Mouse (Mus musculus) urinary bladder, postnatal 10 days (tissue): ENCODE data around the gene Gstp3.

ENCODE experiments used
- DNase-seq: peaks from one replicate; pipeline ENCODE4 v3.0.0; 2022; ENCODE audit warnings: low spot score

Gene Gstp3

DNA sequence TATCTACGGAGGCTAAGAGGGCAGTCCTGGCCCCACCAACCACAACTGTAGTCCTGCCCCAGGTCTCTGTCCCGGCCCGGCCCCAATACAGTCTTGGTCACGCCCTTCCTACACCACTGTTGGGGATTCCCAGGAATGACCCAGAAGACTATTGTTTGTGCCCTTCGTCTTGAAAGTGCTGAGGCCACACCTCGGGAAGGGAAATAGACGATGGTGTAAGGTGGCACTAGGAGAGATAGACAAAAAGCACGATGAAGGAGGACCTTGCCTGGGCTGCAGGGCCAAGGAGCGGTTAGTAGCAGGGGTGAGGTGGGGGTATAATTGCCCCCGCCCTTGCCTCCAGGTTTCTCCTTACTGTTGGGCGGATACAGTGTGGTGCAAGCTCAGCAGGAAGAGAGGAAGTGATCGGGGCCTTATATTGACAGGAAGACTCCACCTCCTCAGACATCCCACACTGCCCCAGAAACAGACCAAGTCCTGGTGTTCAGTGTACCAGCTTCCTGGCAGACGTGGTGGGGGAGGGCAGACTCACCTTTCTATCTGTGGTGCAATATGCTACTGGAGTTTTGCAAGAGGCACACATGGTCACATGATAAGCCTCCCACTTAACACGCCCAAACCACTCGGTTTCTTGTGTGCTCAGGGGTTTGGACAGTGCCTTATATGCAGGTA, at the start of gene Gstp3:
Gstp3 (minus strand) TSS at position 501 of the 672 bp plus-strand sequence.
- DNase-seq: no peak

DNA sequence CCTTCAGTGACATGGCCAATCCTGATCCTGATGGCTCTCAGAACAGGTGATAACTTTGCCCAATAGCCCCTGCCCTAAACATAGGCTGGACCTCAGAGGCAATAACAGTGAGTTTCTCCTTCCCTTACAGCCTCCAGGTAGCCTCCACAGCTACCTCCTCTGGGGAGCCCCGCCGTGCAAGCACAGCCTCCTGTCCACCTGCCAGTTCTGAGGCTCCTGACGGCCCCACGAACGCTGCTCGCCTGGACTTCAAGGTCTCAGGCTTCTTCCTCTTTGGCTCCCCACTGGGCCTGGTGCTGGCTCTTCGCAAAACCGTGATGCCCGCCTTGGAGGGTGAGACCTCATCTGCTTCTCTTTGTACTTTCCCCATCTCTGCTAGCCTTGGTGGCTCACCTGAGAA, 49.2 kb upstream of the Gstp3 start:
- DNase-seq: no peak

DNA sequence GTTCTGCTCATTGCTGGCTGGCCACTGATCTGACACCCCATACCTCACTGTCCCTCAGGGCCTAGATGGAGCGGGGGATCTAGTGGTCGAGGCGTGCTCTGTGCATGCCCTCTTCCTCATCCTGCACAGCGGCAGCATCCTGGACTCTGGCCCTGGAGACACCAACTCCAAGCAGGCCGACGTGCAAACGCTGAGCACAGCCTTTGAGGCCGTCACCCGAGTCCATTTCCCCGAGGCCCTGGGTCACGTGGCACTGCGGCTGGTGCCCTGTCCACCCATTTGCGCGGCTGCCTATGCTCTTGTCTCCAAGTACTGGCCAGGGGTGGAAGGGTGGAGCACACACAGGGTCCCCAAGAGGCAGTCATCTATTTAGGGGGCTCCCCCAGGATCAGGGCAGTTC, 47.3 kb upstream of the Gstp3 start:
- DNase-seq: no peak

DNA sequence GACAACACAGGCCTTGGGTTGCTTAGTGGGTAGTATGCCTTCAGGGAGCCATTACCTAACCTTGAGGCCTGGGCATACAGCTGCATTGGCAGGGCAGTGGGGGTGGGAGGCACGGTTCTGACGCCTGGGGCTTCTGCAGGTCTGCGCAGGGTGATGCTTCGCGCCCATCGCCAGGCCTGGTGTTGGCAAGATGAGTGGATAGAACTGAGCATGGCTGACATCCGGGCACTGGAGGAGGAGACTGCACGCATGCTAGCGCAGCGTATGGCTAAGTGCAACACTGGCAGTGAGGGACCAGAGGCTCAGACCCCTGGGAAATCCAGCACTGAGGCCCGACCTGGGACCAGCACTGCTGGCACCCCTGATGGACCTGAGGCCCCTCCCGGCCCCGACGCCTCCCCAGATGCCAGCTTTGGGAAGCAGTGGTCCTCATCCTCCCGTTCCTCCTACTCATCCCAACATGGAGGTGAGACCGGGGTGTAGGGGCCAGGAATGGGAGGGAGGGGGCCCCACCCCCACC, 45.4 kb upstream of the Gstp3 start:
- no peak for DNase-seq

DNA sequence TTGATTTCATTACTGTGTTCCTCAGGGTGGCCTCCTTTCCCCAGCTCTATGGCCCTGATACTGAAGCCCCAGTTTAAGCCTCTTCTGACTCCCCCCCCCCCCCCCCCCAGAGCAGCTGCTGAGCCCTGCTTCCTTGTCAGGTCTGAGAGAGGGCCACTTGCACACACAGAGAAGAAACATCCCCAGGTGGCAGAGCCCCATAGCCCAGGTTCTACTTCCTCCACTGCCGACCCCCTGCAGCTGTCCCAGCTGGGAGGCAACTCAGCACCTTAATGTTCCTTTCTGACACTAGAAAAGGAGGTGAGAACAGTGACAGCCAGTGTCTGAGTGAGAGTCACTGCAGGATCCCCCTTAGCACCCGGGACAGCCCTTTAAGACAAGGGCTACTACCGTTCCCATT, 44.4 kb upstream of the Gstp3 start:
- DNase-seq: no peak

DNA sequence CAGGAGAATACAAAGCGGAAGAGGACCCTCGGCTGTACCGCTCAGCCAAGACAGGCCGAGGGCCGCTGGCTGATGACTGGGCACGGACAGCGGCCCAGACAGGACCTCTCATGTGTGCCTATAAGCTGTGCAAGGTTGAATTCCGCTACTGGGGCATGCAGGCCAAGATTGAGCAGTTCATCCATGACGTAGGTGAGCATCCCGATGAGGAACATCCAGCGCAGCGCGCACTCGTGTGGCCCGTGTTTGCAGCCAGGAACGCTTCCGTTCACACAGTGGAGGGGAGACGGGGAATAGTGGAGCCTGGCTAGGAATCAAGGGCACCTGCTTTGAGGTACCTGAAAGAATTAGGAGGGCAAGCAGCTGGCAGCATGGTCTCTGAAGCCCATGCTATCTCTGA, 43.9 kb upstream of the Gstp3 start:
- DNase-seq: no peak

DNA sequence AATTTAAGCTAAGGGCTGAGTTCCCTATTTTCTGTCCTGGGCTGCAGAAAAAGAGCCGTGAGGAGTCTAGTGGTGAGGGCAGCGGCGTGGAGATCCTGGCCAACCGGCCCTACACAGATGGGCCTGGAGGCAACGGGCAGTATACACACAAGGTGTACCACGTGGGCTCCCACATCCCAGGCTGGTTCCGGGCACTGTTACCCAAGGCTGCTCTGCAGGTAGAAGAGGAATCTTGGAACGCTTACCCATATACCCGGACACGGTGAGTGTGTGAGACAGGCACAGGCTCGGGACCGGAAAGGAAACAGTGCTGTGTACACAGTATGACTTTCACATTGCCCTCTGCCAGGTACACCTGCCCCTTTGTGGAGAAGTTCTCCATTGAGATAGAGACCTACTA, 43.3 kb upstream of the Gstp3 start:
- DNase-seq: no peak

DNA sequence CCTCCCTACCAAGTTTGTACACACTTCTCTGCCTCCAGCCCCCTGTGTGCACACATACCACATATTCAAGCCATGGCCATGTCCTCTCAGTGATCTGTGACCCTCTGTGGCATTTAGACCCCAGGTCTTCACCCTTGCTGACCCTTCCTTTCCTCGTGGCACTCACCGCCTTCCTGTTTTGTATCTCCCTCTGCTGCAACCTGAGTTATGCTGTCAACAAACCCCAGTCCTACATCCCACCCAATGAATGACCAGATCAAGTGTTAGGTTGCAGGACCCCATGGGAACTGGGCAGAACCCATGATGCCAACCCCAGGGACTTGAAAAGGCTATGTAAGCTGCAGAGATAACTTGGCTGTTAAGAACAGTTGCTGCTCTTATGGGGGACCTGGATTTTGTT, 42.7 kb upstream of the Gstp3 start:
- DNase-seq: no peak

DNA sequence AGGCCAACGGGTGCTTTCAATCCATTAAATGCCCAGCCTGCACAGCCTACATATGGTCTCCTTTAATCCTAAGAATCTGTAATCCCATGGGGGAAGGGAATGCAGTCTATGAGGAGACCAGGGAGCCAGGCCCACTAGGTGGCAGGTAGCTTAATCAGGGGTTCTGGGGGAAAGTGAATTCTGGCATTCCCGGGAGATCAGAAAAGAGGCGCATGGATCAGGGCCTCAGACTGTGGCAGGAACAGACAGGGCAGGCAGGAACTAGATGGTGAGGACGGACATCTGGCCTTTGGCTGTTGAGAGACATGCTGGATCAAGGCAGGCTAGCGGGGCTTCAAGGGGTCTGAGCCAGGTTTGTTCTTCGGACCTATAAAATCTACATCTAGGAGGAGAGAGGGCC, 42.1 kb upstream of the Gstp3 start:
- no peak for DNase-seq

DNA sequence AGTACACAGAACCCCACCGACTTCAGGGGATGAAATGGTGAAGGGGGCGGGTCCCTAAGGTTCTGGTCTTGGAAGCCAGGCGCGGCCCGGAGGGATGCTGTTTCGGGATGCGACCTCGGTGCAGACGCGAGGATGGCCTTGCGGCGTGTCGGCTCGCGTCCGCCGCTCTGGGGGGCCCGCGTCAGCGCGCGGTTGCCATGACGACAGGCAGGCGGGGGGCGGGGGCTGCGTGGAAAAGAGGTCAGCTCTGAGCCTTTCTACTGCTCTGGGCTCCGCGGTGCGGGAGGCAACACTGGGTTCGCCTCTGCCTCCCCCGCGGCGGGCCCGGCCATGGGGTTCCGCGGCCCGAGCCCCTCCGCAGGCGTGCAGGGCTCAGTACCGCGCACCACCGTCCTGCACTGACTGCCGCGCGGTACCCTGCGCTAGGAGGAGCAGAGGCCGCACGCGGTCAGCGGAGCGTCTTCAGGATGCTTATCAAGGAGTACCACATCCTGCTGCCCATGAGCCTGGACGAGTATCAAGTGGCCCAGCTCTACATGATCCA, 41.4 kb upstream of the Gstp3 start:
- no peak for DNase-seq

DNA sequence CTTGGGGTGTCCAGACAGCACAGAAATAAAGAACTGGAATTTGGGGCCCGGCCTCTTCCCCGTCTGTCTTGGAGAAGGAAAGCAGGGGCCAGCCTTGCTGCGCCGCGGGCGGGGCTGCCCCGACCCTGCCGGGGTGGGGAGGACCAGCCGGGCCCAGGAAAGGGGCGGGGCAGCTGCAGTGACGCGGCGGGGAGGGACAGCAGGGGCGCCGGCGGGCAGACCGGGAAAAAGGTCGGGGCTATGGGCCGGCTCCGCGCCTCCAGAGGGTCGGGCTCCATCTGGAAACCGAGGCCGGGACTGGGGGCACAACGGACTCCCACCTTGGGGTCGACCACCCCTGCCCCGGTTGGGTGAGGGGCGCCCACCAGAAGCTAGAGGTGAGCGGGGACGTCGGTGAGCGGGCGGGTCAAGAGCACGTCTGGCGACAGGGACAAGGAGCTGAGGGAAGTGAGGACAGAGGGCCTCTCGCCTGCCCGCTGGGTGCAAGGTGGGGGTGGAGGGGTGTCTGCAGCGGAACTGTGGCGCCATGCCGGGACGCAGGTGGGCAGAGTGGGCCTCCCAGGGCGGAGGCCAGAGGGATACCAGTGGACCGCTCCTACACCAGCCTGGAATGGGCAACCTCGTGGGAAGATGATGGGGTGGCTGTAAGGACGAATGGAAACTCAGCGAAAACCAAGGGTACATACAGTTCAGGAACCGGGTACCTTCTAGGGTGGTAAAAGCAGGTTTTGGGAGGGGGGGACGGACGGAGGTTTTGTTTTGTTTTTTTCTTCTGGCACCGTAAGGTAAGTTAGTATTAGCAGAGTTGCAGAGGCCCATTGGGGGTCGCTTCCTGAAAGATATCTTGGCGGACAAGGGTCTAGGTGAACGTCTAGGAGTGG, 40.7 kb upstream of the Gstp3 start, which contains the start of gene Pitpnm1:
Pitpnm1 (plus strand) TSS at position 162 of the 881 bp plus-strand sequence.
- peak; percentile 49 for DNase-seq

DNA sequence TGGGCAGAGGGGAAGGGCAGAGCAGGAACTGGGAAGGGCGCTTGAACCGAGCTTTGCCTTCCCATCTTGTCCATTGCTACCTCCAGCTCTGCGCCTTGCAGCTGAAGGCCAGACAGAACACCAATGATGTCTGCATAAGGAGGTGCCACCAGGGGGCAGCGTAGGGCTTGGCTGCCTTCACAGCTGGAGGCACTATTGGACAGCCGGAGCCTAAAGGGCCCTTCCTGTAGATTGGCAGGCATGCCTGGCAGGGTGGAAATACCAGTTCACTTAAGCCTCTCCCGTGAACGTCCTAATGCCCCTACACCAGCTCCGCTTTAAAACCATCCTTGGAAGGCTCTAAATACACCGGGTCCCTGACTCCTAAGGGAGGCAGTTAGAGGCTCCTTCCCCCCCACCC, 39.7 kb upstream of the Gstp3 start:
- peak; percentile 78 for DNase-seq

DNA sequence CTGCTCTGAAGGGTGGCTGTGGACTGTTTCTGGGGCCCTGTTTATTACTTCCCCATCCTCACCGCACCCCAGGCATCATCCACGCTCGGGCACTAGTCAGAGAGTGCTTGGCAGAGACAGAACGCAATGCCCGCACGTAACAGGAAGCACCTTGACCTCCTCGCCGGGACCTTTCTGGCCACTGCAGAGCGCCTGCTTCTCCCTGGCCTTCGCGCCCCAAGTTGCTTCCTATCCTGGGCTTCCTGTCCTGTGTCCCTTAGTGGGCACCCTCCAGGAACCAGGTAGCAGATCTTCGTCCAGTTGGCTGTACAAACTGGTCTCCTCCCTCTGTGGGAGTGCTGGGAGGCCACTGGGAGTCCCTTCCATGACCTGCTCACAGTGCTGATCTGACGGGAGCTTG, 39.1 kb upstream of the Gstp3 start:
- no peak for DNase-seq

DNA sequence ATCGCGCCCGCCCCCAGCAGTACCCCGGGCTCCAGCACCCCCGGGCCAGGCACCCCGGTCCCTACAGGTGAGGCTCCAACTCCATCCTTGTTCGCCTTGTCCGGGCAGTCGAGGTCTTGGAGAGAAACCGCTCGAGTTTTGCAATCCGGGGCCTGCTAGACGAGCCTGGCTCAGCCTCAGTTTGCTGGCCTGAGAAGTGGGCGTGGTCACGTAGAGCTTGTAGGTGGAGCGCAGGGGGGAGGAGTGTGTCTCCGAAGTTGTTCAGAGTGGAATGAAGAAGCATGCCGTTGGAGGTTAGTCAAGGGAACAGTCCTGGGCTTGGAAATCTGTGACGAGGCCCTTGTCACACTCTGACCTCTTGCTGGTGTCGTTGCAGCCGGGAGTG, 38.1 kb upstream of the Gstp3 start:
- DNase-seq: peak; percentile 51

DNA sequence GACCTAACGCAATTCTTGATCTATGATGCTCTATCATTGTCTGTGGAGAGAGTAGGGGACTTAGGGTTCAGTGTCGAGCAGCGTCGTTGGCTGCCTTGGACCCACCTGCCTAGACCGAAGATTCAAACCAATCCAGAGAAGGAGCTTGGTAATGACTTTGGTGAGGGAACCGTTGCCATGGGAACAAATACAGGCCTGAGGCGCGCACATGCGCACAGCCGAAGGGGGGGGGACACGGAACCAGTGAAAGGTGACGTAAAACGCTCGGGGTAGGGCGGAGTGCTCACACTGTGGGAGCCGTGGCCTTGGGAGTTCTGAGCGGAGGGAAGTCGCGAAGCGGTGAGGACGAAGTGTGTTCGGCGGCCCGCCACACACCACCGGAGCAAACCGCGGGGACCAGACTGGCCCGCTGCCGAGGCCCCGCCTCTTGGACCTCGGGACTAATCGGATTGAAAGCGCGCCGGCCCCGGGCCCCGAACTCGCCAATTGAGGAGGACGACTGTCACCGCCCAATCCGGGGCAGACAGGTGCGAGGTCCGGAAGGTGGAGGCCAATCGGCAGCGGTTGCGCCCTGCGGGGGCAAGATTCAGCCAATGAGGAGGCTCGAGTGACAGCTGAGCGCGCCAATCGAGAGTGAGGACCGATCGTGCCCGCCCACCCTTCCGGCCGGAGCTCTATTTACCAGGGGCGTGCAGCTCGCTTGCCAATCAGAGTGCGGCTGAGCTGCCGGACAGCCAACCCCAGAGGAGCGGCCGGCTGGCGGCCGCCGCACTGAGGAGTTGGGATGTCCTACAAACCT, 37.5 kb upstream of the Gstp3 start, which contains the start of gene Cdk2ap2:
Cdk2ap2 (plus strand) TSS at position 541 of the 799 bp plus-strand sequence.
- DNase-seq: peak; percentile 99

DNA sequence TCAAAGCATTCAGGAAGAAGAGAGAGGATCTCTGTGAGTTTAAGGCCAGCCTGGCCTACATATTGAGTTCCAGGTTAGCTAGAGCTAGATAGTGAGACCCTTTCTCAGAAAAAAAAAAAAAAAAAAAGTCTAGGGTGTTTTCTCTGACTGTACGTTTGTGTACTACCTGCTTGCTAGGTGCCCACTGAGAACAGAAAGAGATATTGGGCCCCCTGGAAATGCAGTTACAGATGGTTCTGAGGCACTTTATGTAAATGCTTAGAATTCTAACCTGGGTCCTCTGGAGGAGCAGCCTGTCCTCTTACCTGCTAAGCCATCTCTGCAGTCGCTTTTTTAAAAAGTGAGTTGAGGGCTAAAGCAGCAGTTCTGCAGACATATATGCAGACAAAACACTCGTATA, 36.4 kb upstream of the Gstp3 start:
- no peak for DNase-seq

DNA sequence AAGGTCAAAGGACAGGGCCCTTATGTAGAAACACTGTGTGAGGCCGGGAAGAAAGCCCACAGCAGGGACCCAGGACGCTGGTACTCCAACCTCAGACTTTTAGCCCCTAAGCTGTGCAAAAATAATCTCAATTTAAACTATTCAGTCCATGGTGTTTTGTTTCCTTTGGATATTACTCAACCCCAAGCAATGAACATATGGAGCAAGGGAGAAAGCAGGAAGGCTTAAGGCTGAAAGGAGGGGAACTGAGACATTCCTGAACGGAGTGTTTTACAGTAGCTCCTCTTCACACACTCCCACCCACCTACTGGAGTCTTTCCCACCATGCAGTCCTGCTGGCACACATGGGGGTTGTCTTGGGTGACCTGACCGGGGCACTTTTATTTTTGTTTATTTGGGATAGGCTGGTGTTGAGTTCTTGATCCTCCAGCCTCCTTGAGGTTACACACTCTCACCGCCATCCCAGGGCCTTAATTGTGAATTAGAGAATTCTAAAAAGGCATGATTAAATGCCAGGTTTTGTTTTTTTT, 35.5 kb upstream of the Gstp3 start:
- no peak for DNase-seq

DNA sequence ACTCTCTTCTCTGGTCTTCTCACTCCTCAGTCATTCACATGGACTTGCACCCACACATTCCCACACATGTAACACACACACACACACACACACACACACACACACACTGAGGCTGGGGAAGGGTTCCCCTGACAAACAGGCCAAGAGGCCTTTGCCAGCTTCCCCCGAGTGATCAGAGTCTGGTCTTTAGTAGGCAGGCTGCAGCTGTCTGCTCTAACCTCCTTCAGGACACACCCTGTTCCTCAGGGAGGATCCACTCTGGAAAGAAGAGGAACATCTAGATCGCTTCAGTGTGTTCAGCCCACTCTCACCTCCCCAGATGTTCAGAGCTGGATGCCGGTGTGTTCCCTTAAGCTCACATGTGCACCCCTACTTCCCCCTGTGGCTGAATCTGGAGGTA, 35.0 kb upstream of the Gstp3 start:
- no peak for DNase-seq

DNA sequence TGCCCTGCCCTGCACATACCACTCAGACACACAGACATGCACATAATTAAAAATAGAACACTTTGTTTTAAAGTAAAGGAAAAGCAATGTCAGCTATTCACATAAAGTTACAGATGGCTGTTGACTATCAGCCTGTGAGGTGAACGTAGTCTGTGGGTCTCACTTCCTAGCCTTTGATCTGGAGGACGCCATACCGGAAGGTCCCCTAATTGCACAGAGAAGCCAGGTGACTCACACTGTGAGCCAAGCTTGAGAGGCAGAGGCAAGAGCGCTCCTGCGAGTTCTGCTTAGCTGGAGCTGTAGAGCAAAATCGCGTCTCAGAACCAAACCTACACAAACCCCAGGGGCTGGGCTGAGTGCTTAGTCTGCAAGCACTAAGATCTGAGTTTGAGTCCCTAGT, 34.4 kb upstream of the Gstp3 start:
- no peak for DNase-seq

DNA sequence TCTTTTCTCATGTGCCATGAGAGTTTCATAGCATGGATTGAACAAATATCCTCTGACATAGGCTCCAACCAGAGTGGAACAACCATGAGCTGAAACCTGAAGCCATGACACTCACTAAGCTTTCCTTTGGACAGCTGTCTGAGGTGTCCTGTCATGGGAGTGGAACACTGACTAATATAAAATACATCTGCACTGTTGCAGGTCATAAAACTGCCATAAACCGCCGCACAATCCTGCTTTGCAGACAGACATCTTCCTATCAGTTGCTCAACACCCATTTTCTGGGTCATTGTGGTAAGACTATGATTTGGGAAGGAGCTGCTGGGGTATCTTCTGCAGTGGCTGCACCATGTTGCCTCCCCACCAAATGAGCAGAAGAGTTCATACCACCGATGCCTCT, 33.4 kb upstream of the Gstp3 start:
- no peak for DNase-seq

DNA sequence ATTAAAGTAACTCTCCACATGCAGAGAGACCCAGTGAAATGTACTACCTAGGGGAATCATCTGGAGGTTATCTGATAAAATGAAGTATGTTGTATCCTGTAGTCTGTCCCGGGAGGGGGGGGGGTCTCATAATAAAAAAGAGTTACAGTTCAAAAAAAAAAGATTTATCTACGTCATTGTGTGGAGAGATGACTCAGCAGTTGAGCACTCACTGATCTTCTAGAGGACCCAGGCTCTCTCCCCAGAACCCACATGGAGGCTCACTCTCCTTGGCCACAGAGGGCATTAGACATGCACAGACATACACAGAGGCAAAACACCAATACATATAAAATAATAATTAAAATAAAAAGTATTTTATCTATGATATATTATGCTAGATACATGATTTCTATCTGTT, 32.0 kb upstream of the Gstp3 start:
- DNase-seq: no peak

DNA sequence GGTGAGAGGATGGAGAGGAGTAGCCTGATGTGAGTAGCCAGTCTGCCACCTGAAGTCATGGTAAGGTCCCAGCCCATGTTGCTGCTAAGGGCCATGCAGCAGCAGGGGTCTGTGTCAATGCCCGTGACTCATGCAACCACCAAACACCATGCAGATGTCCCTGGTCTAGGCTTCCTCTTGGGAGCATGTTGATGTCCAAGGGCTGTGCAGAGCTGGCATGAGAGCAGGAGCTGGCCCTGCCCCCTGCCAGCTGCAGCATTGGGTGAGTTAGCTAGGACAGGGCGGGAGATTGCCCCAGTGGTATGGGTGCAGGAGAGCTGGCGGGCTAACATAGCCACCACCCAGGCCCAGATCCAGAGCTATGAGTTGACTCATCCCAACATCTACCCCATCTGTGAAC, 31.1 kb upstream of the Gstp3 start:
- DNase-seq: no peak
